Comparison of ENCODE assay signal across 19 mouse cellular contexts in genomic region chr7:119954047-119954446, GRCm38 (mm10).
"Had no signal": no experiment of that assay in that cellular context is flagged by ENCODE, and none has a peak within 500 bp of the region (broad histone marks: within the 10 kb centered on the region; RNA-seq: fewer than 3 reads in every experiment).

No protein-coding gene starts in this region.

- H3K9me3 ChIP-seq: midbrain, embryonic 10.5 days; midbrain, embryonic 12.5 days; neural tube, embryonic 13.5 days; neural tube, embryonic 15.5 days had no signal

- H3K36me3 ChIP-seq: midbrain, embryonic 10.5 days; midbrain, embryonic 12.5 days; neural tube, embryonic 13.5 days; neural tube, embryonic 15.5 days had no signal

- H3K27ac ChIP-seq: midbrain, embryonic 10.5 days; midbrain, embryonic 12.5 days; neural tube, embryonic 13.5 days; neural tube, embryonic 15.5 days had no signal

- H3K4me3 ChIP-seq: midbrain, embryonic 10.5 days; midbrain, embryonic 12.5 days; myocyte; neural tube, embryonic 13.5 days; neural tube, embryonic 15.5 days had no signal

- H3K4me1 ChIP-seq: midbrain, embryonic 10.5 days; midbrain, embryonic 12.5 days; neural tube, embryonic 13.5 days; neural tube, embryonic 15.5 days had no signal

- H3K4me2 ChIP-seq: lung, embryonic 14.5 days; midbrain, embryonic 12.5 days; neural tube, embryonic 13.5 days; neural tube, embryonic 15.5 days had no signal

- ATAC-seq: midbrain, embryonic 16.5 days had no signal

- DNase-seq: lung, adult 18-20 months; lung, embryonic 14.5 days; lung, postnatal 10 days; lung, postnatal 4 days; midbrain, embryonic 14.5 days; retina, postnatal 1 day; right cerebral cortex, adult 18-20 months; right cerebral cortex, postnatal 25 days; right cerebral cortex, postnatal 4 days; spleen, adult 18-20 months; thymus, adult 18-20 months; thymus, postnatal 14 days; thymus, postnatal 36 days had no signal

- H3K9ac ChIP-seq: lung, embryonic 14.5 days; midbrain, embryonic 12.5 days; neural tube, embryonic 13.5 days; neural tube, embryonic 15.5 days had no signal

- H3K27me3 ChIP-seq: midbrain, embryonic 12.5 days; neural tube, embryonic 13.5 days; neural tube, embryonic 15.5 days had no signal
